In genomic region chr8:104633156-104633744, GRCm38 (mm10) we compare ENCODE assay signal across 15 mouse cellular contexts. TPM values are rescaled to one million over a fixed set of nuclear protein-coding genes. Genes with fewer than 3 reads are reported as not detected.
A peak's percentile ranks its signal among the peaks of the same experiment; 100 is the strongest.
DNase-seq lines count a peak whose midpoint lies in the region; ATAC-seq lines count a peak whose summit lies in the region.
"Had no signal": no experiment of that assay in that cellular context is flagged by ENCODE, and none has a peak within 500 bp of the region (broad histone marks: within the 10 kb centered on the region; RNA-seq: fewer than 3 reads in every experiment).

No protein-coding gene starts in this region.

- no peaks in the 10 kb centered on the region for H3K9me3 ChIP-seq in heart, embryonic 15.5 days (replicated peaks)
- H3K9me3 ChIP-seq: limb, embryonic 12.5 days; midbrain, embryonic 12.5 days had no signal

- WGBS in heart, embryonic 15.5 days: 38% methylated on average over 9 of the region's 9 CpGs

- peaks cover 37% of the 10 kb centered on the region for H3K4me1 ChIP-seq in heart, embryonic 15.5 days (replicated peaks)

- H3K27ac ChIP-seq in heart, embryonic 15.5 days: peak overlapping the region; percentile 95
- H3K27ac ChIP-seq: midbrain, embryonic 12.5 days had no signal

- 0 out of 2 replicates have a peak overlapping the region, but pooled peaks have one; percentile 10 for H3K9ac ChIP-seq in heart, embryonic 15.5 days
- H3K9ac ChIP-seq: limb, embryonic 12.5 days; lung, embryonic 14.5 days; midbrain, embryonic 12.5 days had no signal

- H3K4me3 ChIP-seq in heart, embryonic 15.5 days: no peak overlapping the region
- H3K4me3 ChIP-seq: limb, embryonic 12.5 days; midbrain, embryonic 12.5 days had no signal

- H3K36me3 ChIP-seq in heart, embryonic 15.5 days: peaks cover 18% of the 10 kb centered on the region; the same call in 1 of the 2 replicates

- DNase-seq in adrenal gland, adult (ENCODE audit: inconsistent age in 2 of 2, low spot score in 1 of 2): peak; percentile 54 to 78
- no peak for DNase-seq in adrenal gland, postnatal 25 days
- peak; percentile 1 for DNase-seq in lung, postnatal 10 days
- DNase-seq in lung, postnatal 36 days: no peak
- peak; percentile 52 to 55 for DNase-seq in adrenal gland, postnatal 36 days
- no peak for DNase-seq in left cerebral cortex, adult 18-20 months (ENCODE audit: low spot score in 2 of 2)
- DNase-seq in thymus, postnatal 25 days: no peak
- DNase-seq: cerebellum, adult 9-11 months; lung, embryonic 14.5 days had no signal

- no peak overlapping the region for H3K4me2 ChIP-seq in heart, embryonic 15.5 days
- H3K4me2 ChIP-seq: lung, embryonic 14.5 days; midbrain, embryonic 12.5 days had no signal

- ATAC-seq in heart, embryonic 15.5 days (replicated peaks; ENCODE audit: insufficient number of reproducible peaks, insufficient read depth, low FRiP score, low read depth): no peak

- H3K27me3 ChIP-seq in heart, embryonic 15.5 days: no peaks in the 10 kb centered on the region

RNA-seq across cellular contexts. Expression of gene Rrad, which starts 2.1 kb away (rescaled TPM):
- 3.9 TPM in 2 replicates for total RNA-seq in adrenal gland, postnatal 25 days (2021)
- 10 to 100 TPM in 1 of 2 experiments, 1 to 10 TPM in 1; 3.4 to 14.0 TPM for total RNA-seq in adrenal gland, postnatal 36 days (2021)
- polyA plus RNA-seq in heart, embryonic 15.5 days (2015; fragmentation: Nextera tagmentation; extraction: Ambion mirVana): 272 and 277 TPM in 2 replicates
- 1 to 10 TPM; 3.4 to 5.2 TPM for total RNA-seq in left cerebral cortex, adult 18-20 months (2021)

RNA-seq across cellular contexts. Expression of gene Ciao2b, which starts 8.5 kb away (rescaled TPM):
- total RNA-seq in adrenal gland, postnatal 25 days (2021): 44.1 and 62.7 TPM in 2 replicates
- total RNA-seq in adrenal gland, postnatal 36 days (2021): 10 to 100 TPM; 46.1 to 51.1 TPM
- 158 and 190 TPM in 2 replicates for polyA plus RNA-seq in heart, embryonic 15.5 days (2015; fragmentation: Nextera tagmentation; extraction: Ambion mirVana)
- total RNA-seq in left cerebral cortex, adult 18-20 months (2021): 10 to 100 TPM; 30.0 to 35.5 TPM

RNA-seq across cellular contexts. Expression of gene Cdh16, which starts 9.1 kb away (rescaled TPM):
- total RNA-seq in adrenal gland, postnatal 25 days (2021): not detected in 2 replicates
- total RNA-seq in adrenal gland, postnatal 36 days (2021): not detected
- polyA plus RNA-seq in heart, embryonic 15.5 days (2015; fragmentation: Nextera tagmentation; extraction: Ambion mirVana): 17.7 and 20.2 TPM in 2 replicates
- not detected for total RNA-seq in left cerebral cortex, adult 18-20 months (2021)
- polyA plus RNA-seq: embryonic facial prominence, embryonic 11.5 days; forebrain, embryonic 11.5 days; limb, embryonic 12.5 days; midbrain, embryonic 12.5 days; neural tube, embryonic 14.5 days had no signal

RNA-seq across cellular contexts. Expression of gene Pdp2, which starts 42.0 kb away (rescaled TPM):
- 31.0 and 32.4 TPM in 2 replicates for total RNA-seq in adrenal gland, postnatal 25 days (2021)
- 10 to 100 TPM; 30.4 to 33.0 TPM for total RNA-seq in adrenal gland, postnatal 36 days (2021)
- polyA plus RNA-seq in heart, embryonic 15.5 days (2015; fragmentation: Nextera tagmentation; extraction: Ambion mirVana): 5.8 and 7.3 TPM in 2 replicates
- total RNA-seq in left cerebral cortex, adult 18-20 months (2021): 1 to 10 TPM; 7.7 to 8.9 TPM

Comparison
In these comparisons a context has a peak if more than half of its experiments do, and no peak if none do; other contexts are left out.
1. DNase-seq: peak in adrenal gland, adult (2 of 2), lung, postnatal 10 days (single experiment) and adrenal gland, postnatal 36 days (2 of 2); none in adrenal gland, postnatal 25 days (single experiment), lung, postnatal 36 days (single experiment), left cerebral cortex, adult 18-20 months (0 of 2) and thymus, postnatal 25 days (single experiment).